Mouse (Mus musculus) heart, embryonic 14.5 days (tissue): ENCODE data around the gene Nmnat2. TPM values are rescaled to one million over a fixed set of nuclear protein-coding genes. Genes with fewer than 3 reads are reported as not detected.

Source experiments
- ATAC-seq: fragments of 200-750 bp; cut with Nextera tagmentation; 2 replicates; pipeline ENCODE4 v1.8.0; 2017; ENCODE audit warnings: low read depth, moderate TSS enrichment; ENCODE audit not compliant: insufficient number of reproducible peaks, insufficient read depth, low FRiP score
- H3K27ac ChIP-seq, 2 experiments: fragments of 200-500 bp in 1 of 2; fragments of 300-500 bp in 1 of 2; sonication (generic) in 1 of 2; replicated peaks in 1 of 2; 2 replicates each; pipeline ENCODE4 v1.5.1; 2012 to 2014; ENCODE audit warnings: low read depth in 2 of 2, low read length in 2 of 2, control low read depth in 1 of 2, mild to moderate bottlenecking in 1 of 2, mixed read lengths in 1 of 2; ENCODE audit not compliant: control insufficient read depth in 1 of 2, insufficient read depth in 1 of 2
- H3K27me3 ChIP-seq: fragments of 300-500 bp; sonication (generic); 2 replicates; pipeline ENCODE4 v1.6.1; 2014; ENCODE audit warnings: mild to moderate bottlenecking, low read length, control low read depth; ENCODE audit not compliant: control insufficient read depth, insufficient read depth
- H3K36me3 ChIP-seq: fragments of 300-500 bp; sonication (generic); 2 replicates; pipeline ENCODE4 v1.6.1; 2014; ENCODE audit warnings: mild to moderate bottlenecking, control low read depth, low read length, mixed read lengths; ENCODE audit not compliant: control insufficient read depth, insufficient read depth
- H3K4me1 ChIP-seq, 2 experiments: fragments of 200-500 bp in 1 of 2; fragments of 300-500 bp in 1 of 2; sonication (generic) in 1 of 2; 2 replicates each; pipeline ENCODE4 v1.6.1; 2012 to 2014; ENCODE audit warnings: low read length in 2 of 2, control low read depth in 1 of 2, mixed read lengths in 1 of 2; ENCODE audit not compliant: control insufficient read depth in 2 of 2, insufficient read depth in 2 of 2
- H3K4me2 ChIP-seq: fragments of 300-500 bp; sonication (generic); 2 replicates; pipeline ENCODE4 v1.6.1; 2014; ENCODE audit warnings: mild to moderate bottlenecking, low read length
- H3K4me3 ChIP-seq, 2 experiments: fragments of 200-500 bp in 1 of 2; fragments of 300-500 bp in 1 of 2; sonication (generic) in 1 of 2; 2 replicates each; pipeline ENCODE4 v1.5.1; 2012 to 2014; ENCODE audit warnings: low read length in 2 of 2, mild to moderate bottlenecking in 2 of 2, control low read depth in 1 of 2, low read depth in 1 of 2, moderate library complexity in 1 of 2; ENCODE audit not compliant: control insufficient read depth in 1 of 2, insufficient read depth in 1 of 2
- H3K9ac ChIP-seq: fragments of 300-500 bp; sonication (generic); 2 replicates; pipeline ENCODE4 v1.6.1; 2014; ENCODE audit warnings: mild to moderate bottlenecking, low read length
- H3K9me3 ChIP-seq: fragments of 300-500 bp; sonication (generic); 2 replicates; pipeline ENCODE4 v1.6.1; 2016; ENCODE audit warnings: low read length, control low read depth; ENCODE audit not compliant: control insufficient read depth
- WGBS: fragments of 180-500 bp; shearing (Covaris S2); extraction: QIAGEN DNeasy Blood & Tissue Kit; methylation state at CpG from one replicate; pipeline ENCODE4 v1.1.7; 2014; 5-methylcytosine and 5-hydroxymethylcytosine counted together
- polyA plus RNA-seq: library from polyadenylated mRNA; unstranded; fragments of >200 nt; fragmentation: Nextera tagmentation; extraction: Ambion mirVana; gene quantifications from 2 replicates; pipeline ENCODE4 v1.2.1, GENCODE M21; 2014

Nmnat2 gene
- polyA plus RNA-seq, result 1.0 and 1.1 TPM in 2 replicates

DNA sequence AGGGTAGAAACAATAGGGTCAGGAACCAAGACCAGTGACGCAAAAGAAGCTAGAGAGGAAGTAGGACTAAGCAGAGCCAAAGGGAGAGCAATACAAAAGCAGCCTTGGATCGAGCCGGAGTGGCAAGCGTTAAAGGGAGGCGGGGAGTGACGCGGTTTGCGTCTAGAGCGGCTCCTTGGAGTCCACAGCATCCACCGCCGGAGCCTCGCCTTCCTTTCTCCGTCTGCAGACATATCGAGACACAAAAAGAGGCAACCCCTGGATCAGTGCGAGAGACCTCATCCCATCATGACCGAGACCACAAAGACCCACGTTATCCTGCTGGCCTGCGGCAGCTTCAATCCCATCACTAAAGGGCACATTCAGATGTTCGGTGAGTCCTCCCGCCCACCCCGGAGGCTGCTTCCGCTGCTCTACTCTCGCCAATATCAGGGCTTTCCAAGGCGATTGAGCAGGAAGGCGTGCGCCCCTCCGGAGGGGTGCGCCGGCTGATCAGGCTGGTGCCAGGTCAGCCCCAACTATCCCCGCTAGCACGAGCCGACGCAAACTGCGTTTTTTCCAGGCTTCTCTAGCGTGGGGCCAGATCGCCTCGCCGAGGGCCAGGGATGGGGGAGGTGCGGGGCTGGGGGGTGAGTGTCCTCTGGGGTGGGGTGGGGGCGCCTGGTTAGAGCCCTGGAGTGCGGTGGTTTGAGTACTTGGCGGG lies at the start of gene Nmnat2:
Nmnat2 (plus strand) TSS at position 173 of the 703 bp plus-strand sequence.
- H3K9me3 ChIP-seq, result no peaks in the 10 kb centered on the region
- peak within 1 kb of the TSS; percentile 25 to 39 for H3K4me3 ChIP-seq
- peak within 1 kb of the TSS; percentile 66 for H3K4me2 ChIP-seq
- H3K9ac ChIP-seq, result no peak within 1 kb of the TSS
- no peak for ATAC-seq
- H3K4me1 ChIP-seq, result peaks cover 7 to 14% of the 10 kb centered on the region in 2 experiments; a peak in 3 of 4 replicates
- under 1% methylated on average over 42 of the region's 42 CpGs for WGBS
- H3K36me3 ChIP-seq, result no peaks in the 10 kb centered on the region
- no peak within 1 kb of the TSS for H3K27ac ChIP-seq
- peaks cover 43% of the 10 kb centered on the region for H3K27me3 ChIP-seq

DNA sequence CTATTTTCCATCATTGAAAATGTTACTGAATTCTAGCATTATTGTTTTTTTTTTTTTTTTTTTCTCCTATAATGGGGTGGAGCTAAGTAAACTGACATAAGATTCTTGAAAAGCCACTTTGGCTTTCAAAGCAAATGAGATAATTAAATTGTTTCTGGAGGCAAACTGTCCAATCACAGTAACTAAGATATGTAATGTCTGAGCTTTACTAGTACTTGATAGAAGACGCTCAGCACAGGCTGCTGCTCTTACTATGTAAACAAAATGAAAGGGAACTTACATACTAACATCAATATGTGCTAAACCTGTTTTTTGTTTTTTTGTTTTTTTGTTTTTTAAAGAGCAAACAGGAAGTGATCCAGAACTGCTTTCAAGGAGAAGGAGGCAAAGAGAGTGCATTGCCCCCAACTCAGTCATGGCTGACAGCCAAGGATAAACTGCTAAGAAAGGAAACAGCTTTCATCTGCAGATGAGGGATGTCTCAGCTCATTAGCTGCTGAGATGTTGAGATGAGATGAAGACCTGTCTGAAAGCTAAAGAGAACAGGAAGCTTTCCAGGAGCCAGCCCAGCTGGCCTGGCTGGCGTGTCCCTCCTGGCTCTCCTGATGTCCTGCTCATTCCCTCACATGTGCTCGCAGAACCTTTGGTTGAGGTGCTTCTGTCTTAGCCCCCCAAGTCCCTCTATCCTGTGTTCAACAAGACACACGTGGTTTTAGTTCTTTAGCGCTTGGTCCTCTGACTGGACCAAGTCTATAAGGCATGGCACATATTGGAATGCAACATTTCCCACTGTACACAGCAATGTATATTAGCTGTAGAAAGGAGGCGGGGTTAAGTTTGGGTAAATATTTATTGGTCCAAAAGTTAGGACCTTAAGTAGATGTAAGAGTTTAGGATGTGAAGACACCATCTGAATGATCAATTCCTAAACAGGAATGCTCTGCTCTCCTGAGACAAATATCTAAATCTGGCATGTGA lies 41.0 kb upstream of the Nmnat2 start:
- peaks cover 2 to 3% of the 10 kb centered on the region in 2 experiments; a peak in 2 of 4 replicates for H3K4me1 ChIP-seq
- no peak for ATAC-seq
- H3K27me3 ChIP-seq, result no peaks in the 10 kb centered on the region
- H3K36me3 ChIP-seq, result no peaks in the 10 kb centered on the region
- no peak overlapping the region for H3K4me2 ChIP-seq
- no peak overlapping the region for H3K27ac ChIP-seq
- H3K4me3 ChIP-seq, result no peak overlapping the region
- peaks cover 2% of the 10 kb centered on the region; the same call in 1 of the 2 replicates for H3K9me3 ChIP-seq
- no peak overlapping the region for H3K9ac ChIP-seq
- WGBS, result 63% methylated on average over 6 of the region's 6 CpGs

DNA sequence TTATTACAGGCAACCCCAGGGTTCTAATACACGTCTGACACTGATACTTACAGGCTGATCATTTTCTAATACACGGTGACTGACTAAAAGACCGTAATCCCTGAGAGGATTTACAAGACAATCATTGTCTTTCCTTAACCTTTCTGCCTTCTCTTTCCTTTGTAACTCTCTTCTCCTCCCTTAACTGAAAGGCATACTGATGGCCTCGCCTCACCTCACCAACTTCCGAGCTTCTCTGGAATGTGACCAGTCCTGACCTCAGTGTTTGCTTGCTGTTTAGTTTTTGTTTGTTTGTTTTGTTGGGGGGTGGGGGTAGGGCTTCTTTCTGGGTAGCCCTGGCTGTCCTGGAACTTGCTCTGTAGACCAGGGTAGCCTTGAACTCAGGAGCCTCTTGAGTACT lies 39.0 kb upstream of the Nmnat2 start:
- H3K9ac ChIP-seq, result no peak overlapping the region
- no peak for ATAC-seq
- no peaks in the 10 kb centered on the region for H3K27me3 ChIP-seq
- H3K36me3 ChIP-seq, result no peaks in the 10 kb centered on the region
- no peak overlapping the region for H3K4me3 ChIP-seq
- H3K4me1 ChIP-seq, result peaks cover 2 to 3% of the 10 kb centered on the region in 2 experiments; a peak in 2 of 4 replicates
- H3K27ac ChIP-seq, result no peak overlapping the region
- H3K9me3 ChIP-seq, result no peaks in the 10 kb centered on the region
- no peak overlapping the region for H3K4me2 ChIP-seq
- 65% methylated on average over 5 of the region's 5 CpGs for WGBS

DNA sequence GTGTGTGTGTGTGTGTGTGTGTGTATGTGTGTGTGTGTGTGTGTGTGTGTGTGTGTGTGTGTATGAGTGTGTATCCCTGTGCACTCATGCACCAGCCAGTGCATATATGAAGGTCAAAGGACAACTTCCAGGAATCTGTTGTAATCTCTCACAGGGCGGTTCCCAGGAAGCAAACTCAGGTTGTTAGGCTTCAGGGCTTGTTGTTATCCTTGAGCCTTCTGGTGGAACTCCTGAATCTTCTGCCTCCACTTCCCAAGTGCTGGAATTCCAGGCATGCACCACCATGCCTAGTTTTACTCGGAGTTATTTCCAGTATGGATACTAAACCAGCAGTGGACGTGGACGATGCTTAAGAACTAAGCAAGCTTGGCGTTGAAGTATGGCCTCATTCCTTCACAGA lies 37.9 kb upstream of the Nmnat2 start:
- no peaks in the 10 kb centered on the region for H3K9me3 ChIP-seq
- WGBS, result 42% methylated on average over 5 of the region's 5 CpGs
- no peaks in the 10 kb centered on the region for H3K27me3 ChIP-seq
- H3K9ac ChIP-seq, result no peak overlapping the region
- no peak for ATAC-seq
- no peak overlapping the region for H3K4me2 ChIP-seq
- no peak overlapping the region for H3K27ac ChIP-seq
- H3K36me3 ChIP-seq, result no peaks in the 10 kb centered on the region
- H3K4me3 ChIP-seq, result no peak overlapping the region
- peaks cover 2 to 3% of the 10 kb centered on the region in 2 experiments; a peak in 2 of 4 replicates for H3K4me1 ChIP-seq

DNA sequence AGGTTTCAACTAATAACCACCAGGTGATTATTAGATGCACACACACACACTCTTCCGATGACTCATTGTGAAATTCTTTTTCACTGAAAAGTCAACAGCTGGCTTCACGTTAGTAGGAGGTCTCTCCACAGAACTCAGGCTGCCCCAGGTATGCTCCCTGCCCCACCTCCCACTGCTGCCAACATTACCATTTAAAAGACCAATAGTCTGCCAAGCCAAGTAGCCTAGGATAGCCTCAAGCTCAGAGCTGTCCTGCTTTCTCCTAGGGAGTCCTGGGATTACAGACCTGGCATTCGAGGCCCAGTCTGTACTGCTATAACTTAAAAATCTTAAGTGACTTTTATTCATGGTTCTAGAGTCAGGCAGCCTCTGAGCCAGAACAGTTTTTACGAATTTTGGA lies 37.2 kb upstream of the Nmnat2 start:
- no peaks in the 10 kb centered on the region for H3K36me3 ChIP-seq
- WGBS, result 81% methylated on average over 4 of the region's 4 CpGs
- no peak for ATAC-seq
- no peak overlapping the region for H3K9ac ChIP-seq
- H3K4me3 ChIP-seq, result no peak overlapping the region
- no peaks in the 10 kb centered on the region for H3K27me3 ChIP-seq
- no peak overlapping the region for H3K27ac ChIP-seq
- peaks cover 2 to 3% of the 10 kb centered on the region in 2 experiments; a peak in 2 of 4 replicates for H3K4me1 ChIP-seq
- H3K9me3 ChIP-seq, result no peaks in the 10 kb centered on the region
- no peak overlapping the region for H3K4me2 ChIP-seq

DNA sequence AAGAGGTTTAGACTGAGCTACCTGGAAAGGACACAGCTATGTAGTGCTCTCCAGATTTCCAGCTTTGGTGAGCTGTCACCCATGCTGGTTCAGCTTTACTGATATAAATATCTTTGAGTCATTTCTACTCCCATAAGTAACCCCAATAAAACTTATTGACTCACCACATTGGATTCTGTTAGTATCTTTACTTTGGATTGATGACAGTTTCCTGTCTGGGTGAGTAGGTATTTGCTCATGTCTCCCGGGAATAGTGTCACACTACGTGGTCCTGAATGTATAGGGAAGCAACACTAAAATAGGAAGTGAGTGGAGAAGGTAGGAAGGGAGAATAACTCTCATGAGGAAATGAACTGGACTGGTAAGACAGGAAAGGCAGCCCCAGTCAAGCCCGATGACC lies 33.0 kb upstream of the Nmnat2 start:
- WGBS, result 76% methylated on average over 3 of the region's 3 CpGs
- ATAC-seq, result no peak
- no peaks in the 10 kb centered on the region for H3K27me3 ChIP-seq

DNA sequence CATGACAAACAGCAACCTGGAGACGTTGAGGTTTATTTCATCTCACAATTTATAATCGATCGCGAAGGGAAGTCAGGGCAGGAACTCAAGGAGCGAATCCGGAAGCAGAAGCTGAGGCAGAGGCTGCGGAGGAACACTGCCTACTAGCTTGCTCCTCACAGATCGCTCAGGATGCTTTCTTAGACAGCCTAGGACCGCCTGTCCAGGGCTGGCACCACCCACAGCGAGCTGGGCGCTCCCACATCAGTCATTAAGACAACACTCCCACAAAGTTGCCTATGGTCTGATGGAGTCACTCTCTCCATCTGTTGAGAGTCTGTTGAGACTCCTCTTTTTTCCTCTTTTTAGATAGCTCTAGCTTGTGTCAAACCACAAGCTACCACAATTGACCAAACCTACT lies 20.8 kb upstream of the Nmnat2 start:
- H3K27me3 ChIP-seq, result no peaks in the 10 kb centered on the region
- H3K9ac ChIP-seq, result no peak overlapping the region
- no peak overlapping the region for H3K4me3 ChIP-seq
- ATAC-seq, result no peak
- no peaks in the 10 kb centered on the region for H3K9me3 ChIP-seq
- no peaks in the 10 kb centered on the region for H3K4me1 ChIP-seq
- H3K36me3 ChIP-seq, result no peaks in the 10 kb centered on the region
- H3K4me2 ChIP-seq, result no peak overlapping the region
- H3K27ac ChIP-seq, result no peak overlapping the region
- 58% methylated on average over 11 of the region's 11 CpGs for WGBS

More for the DNA sequence above, 33.0 kb upstream of the Nmnat2 start:
- Histone ChIP-seq H3K9me3 (no peaks in the 10 kb centered on the region), H3K4me1 (no peaks in the 10 kb centered on the region), H3K27ac (no peak overlapping the region), H3K36me3 (no peaks in the 10 kb centered on the region), H3K4me2 (no peak overlapping the region), H3K9ac (no peak overlapping the region), H3K4me3 (no peak overlapping the region)
